Mouse (Mus musculus) 3134 (cell line): ENCODE measurements around the gene Syce1.

Experiments used
- DNase-seq: peaks from one replicate; pipeline ENCODE4 v3.0.0-alpha.2; 2011; ENCODE audit warnings: low spot score; ENCODE audit not compliant: insufficient read length; ENCODE audit errors: extremely low read depth

The Syce1 gene

DNA sequence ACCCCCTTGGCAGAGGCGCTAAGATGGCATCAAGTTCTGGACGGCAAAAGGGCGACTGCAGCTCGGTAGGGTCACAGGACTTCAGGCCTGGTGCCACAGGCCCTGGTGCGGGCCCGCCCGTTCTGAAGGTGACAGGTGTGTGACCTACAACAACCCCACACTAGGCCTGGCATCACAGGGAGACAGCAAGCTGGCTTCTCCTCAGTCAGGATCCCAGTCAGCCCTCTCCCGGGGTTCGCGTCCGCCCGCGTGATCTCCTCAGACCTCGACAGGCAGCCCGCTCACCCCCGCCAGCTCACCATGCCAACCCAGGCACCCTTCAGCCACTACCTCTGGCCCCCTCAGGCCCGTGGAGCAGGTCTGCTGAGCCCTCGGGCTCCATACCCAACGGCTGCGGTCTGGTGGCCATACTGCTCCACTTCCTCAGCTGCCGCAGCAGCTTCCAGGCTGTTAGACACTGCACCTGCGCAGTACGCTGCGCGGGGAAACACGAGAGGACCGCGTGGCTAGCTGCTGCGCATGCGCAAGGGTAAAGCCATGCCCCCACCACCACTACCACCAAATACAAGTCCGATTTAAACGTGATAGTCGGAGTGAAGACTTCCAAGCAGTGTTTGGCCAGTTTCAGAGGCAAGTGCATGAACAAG lies at the start of gene Syce1:
Syce1 (minus strand) TSS at position 447 of the 647 bp plus-strand sequence.
- peak; percentile 11 for DNase-seq

DNA sequence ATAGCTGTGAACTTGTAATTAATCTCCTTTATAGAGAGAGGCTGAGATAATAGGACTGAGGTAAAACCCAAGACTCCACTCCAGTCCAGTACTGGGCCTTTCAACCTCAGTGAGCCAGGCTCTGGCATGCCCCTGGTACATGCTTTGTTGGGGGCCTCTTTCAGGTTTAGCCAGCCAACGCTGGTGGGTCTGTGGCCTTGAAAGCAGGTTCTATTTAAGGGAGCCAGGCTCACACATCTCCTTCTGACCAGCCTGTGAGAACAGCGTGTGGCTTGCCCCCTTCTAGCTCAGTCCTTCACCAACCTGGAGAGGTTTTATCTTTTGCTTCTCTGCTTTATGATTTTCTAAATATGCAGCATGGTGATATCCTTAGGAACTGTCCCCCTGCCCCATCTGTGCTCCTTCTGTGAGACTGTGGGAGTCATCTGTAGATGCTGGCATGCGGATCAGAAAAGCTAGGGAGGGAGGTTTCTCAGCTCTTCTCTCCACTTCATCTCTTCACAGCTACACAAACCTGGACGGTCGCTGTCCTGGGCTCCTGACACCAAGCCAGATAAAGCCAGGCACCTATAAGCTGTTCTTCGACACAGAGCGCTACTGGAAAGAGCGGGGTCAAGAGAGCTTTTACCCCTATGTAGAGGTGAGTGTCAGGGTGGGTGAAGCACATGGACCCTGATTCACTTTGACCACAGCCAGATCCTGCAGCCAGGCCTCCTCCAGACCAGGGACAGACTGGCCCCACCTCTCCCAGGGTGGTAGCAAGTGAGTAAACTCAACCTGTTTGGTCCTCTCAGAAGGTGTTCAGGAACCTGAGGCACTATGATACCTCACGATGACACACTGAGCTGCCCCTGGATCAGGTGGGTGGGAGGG lies 48.8 kb upstream of the Syce1 start:
- DNase-seq: no peak

DNA sequence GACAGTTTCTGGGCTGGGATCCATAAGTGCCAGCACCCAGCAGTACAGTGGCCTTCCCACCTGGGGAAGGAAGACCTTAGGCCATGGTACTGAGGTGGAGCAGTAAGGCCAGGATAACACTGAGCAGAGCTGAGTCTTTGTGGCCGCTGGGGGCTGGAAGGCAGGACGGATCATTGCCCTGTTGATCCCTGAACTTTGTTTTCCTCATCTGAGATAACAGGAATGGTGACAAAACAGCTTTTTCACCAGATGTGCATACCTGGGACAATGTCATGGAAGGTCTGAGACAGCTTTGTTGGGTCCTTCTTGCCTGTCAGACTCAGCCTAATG lies 48.1 kb upstream of the Syce1 start:
- no peak for DNase-seq

DNA sequence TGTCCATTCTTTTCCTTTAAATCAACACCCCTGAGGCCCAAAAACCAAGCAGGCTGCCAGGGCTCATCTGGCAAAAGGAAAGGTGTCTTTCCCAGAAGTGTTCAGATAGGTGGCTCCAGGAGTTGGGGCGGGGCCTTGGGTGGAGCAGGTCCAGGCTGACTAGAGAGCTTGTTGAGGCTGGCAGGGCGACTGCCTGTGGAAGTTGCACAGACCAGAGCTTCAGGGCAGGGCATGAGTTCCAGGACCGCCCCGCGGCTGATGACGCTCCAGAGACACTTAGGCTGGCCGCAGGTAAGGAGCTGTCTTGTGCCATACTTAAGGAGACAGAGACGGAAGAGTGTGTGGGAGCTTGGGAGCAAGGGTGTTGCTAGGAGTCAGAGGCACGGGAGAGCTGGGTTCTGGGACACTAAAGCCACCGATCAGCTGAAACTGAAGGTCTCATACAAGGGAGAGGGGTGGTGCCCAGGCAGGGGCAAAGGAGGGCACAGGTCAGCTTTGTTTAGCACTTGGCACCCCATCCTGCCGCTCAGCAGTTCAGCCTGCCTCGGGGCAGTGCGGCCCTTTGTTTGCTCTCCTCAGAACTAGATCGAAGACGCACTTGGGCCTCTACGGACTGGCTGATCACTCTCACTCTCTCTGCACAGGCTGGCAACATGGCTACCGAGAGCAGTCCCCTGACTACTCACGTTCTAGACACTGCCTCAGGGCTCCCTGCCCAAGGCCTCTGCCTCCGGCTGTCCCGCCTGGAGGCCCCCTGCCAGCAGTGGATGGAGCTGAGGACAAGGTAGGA lies 47.5 kb upstream of the Syce1 start, which contains the start of gene Urah:
Urah (plus strand) TSS at position 51 of the 790 bp plus-strand sequence.
- no peak for DNase-seq

DNA sequence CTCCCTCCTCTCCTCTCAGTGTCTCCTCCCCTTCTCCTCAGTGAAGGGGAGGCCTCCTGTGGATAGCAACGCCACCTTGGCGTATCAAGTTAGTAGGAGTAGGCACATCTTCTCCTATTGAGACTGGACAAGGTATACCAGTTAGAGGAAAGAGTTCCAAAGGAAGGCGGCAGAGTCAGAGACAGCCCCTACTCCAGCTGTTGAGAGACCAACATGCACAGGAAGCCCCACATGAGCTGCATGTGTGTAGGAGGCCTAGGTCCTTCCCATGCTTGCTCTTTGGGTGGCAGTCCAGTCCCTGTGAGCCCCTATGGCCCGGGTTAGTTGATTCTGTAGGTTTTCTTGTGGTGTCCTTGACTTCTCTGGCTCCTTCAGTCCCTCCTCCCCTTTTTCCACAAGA lies 45.7 kb upstream of the Syce1 start:
- no peak for DNase-seq

DNA sequence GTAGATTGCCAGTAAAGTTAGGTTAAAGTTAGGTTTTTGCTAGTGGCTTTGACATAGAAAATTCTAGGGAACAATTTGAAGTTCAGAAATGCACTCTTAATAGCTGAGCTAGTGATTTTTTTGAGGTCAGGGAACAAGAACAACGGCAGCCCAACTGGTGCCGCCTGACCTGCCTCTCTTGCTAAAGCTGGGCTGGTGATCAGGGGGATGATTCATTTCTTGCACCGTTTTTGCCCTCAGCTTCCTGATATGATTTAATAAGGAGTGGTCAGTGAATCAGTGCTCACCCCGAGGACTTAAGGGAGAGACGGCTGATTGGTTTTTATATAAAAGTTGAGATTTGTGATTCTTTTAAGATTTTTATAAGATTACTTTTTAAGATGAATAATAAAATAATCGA lies 43.8 kb upstream of the Syce1 start:
- no peak for DNase-seq

DNA sequence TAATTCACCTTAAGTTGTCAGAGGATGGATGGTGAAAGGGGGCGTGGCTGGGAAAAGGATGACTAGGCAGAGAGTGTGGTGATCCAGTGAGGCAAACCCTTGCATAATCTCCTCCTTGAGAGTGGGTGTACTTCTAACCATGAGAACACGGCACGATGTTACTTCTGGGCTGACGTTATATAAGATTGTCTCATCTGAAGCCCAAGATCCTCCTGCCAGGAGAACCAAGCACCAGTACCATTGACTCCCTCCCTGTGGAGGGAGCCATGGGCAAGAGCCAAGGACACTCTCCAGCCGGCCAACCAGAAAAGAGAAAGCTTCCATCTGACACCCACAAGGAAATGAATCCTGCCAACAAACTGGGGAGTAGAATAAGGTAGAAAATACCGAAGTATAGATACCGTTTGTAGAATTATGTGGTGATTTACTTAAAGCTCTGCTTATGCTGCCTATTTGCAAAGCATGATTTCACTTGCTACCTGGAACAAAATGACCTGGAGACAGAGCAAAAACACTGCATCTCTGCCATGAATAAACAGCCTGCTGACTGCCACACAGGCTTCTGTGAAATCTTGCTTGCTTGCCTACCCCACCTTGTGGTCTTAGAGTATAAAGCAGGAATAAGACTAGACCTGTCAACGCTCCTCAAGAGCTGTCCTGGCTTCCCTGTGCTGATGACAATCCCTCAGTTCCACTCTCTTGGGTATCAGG lies 40.7 kb upstream of the Syce1 start:
- peak; percentile 35 for DNase-seq

DNA sequence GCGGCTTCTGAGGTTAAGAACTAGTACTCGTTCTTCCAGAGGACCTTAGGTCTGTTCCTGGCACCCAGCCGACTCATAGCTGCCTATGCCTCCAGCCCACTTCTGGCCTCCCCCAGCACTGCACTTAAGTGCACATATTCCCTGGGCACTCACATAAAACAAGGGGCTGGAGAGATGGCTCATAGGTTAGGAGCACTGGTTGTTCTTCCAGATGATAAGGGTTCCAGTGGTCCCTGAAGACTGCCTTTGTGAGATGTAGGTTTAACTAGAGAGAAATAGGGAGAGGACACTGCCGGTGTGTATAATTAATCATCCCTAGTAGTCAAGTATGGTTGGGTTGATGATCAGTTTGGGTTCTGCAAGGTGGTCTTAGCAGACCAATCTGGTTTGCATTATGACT lies 35.1 kb upstream of the Syce1 start:
- DNase-seq: no peak

DNA sequence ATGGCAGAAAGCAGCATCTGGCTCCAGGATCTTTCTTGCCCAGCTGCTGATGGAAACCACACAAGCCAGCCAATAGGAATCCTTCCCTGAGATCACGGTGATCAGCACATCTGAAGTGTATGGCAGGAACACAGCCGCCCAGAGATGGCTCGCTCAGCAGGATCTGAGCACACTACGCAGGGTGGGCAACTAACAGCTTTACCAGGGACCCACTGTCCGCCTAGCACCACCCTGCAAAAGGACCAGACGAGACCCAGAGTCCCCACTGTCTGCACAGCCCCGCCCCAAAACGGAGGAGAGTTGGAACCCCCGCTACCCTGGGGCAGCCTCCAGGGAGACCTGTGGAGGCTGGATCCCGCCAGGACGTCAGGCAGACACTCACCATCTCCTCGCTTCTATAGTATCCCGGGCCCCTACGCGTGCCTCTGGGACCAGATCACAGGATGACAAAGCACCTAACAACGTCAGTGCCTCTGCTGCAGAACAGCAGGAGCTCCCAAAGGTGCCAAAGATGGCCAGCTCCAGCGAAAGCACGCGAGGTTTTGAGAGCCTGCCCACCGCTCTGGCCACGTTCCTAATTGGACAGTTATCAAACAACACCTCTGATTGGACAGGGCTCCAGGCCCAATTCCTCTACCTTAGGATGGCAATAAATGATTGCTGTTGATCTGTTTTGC lies 34.1 kb upstream of the Syce1 start, which contains the start of gene Zfp941:
Zfp941 (minus strand) TSS at position 526 of the 677 bp plus-strand sequence.
- no peak for DNase-seq

DNA sequence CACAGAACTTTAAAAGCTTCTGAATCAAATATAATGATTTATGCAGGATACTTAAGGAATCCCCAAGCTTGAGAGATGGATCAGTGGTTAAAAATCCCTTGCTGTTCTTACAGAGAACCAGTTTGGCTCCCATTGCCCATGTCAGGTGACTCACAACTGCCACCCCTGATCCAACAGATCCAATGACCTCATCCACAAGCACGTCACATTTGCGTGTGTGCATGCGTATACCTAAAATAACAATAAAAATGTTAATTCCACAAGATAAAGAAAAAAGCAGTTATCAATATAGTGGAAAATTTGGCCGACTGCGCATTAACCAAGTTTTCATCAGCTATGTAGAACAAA lies 33.6 kb upstream of the Syce1 start:
- DNase-seq: no peak

DNA sequence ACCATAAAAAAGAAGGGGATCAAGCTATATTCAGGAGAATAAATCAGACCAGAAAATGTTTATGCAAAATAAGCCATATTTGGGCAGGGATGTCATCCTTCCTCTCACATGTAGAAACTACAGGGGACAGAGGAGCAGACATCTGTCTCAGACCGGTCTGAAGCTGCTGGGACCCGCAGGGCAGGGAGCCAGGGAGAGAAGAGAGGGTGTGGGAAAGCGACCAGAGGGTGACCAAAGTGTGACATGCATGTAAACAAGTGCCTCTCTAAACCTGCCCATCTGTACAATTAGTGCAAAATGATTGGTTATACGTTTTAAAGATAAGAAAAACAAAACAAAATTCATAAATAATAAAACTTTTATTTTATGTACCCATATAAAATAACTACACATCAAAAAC lies 32.5 kb upstream of the Syce1 start:
- no peak for DNase-seq

DNA sequence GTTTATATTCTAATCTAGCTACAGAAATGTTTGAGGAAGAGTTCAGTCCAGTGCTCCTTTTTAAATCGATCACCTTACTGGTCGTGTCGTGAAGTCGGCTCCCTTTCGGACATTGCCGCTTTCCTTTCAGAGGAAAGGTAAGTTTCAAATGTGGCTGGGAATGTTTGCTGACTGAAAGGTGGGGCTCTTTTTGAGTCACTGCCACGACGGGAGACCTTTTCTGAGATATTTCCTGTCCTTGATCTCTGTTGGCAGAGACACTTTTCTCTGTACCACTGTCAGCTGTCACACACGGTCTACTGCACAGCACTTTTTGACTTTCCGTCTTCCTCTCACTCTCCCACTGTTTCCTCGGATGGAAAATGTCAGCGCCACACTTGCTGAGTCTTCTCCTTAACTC lies 25.2 kb upstream of the Syce1 start:
- no peak for DNase-seq

DNA sequence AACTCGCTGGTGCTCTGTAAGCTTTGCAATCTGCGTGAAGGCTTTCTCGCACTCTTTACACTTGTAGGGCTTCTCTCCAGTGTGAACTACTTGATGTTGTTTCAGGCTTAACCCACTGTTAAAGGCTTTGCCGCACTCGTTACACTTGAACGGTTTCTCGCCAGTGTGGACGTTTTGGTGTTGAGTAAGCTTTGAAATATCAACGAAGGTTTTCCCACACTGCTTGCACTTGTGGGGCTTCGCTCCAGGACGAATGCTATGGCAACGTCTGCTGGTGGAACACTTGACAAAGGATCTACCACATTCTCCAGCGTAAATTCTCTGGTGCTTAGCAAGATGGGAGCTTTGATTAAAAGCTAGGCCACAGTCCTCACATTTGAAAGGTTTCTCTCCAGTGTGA lies 24.1 kb upstream of the Syce1 start:
- DNase-seq: no peak

DNA sequence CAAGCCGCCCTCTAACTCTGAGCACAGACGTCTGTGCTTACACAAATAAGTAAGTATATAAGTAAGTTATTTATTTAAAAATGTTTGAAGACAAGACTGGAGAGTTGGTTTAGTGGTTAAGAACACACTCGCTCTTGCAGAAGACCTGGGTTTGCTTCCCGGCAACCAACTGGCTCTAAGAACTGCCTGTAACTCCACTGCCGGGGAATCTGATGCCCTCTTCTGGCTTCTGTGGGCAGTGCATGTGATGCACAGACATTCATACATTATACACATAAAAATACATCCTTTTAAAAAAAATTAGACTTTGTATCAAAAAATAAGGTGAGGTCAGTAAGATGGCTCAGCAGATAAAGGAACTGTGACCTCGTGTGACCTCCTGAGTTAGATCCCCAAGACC lies 22.8 kb upstream of the Syce1 start:
- DNase-seq: no peak

DNA sequence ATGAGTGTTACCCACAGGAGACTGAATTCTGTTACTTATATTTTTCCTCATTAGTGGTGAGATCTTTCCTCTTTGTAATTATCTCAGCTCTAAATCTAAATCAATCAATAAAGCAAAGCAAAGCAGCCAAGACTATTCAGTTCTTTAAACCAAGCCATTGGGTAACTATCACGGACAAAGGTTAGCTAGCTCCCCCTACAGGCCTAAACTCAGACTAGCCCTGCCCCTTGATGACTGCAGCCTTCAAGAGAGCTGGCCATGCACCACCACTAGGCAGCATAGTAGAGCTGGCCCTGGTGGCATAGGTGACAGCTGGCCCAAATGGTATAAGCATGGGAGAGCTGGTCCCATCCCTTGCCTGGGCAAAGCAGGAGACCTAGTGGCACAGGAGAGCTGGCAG lies 18.1 kb upstream of the Syce1 start:
- no peak for DNase-seq

DNA sequence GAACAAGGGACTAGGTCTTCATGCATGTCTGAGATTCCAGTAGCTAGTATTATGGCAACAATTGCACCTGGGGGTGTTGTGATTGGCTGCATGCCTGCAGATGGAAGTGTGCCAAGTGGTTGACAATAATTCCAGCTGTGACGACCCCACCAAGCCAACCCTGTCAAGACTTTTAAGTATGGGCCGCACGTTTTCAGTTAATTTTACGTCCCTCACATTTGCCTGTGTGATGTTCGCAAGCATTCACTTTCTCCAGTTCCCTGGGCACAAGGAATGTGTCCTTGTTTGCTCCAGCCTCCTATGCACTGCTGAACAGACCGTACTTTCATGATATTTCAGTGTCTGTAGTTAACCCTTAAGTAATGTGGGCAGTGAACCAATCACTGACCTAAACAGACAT lies 15.0 kb upstream of the Syce1 start:
- DNase-seq: no peak

DNA sequence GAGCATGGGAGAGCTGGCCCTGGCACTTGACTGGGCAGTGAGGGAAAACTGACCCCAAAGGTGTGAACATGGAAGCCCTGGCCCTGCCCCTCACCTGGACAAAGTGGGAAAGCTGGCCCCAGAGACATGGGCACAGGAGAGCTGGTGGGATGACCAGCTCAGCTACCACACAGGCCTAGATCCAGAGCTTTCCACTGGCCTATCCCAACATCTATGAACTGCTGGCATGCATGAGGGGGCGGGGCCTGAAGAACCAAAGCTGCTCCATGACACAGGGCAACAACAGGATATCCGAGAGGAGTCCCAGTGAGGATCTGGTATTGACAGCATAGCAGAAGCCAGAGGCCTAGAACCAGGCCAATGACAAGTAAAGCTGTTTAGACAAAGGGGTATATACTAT lies 10.6 kb upstream of the Syce1 start:
- DNase-seq: no peak

DNA sequence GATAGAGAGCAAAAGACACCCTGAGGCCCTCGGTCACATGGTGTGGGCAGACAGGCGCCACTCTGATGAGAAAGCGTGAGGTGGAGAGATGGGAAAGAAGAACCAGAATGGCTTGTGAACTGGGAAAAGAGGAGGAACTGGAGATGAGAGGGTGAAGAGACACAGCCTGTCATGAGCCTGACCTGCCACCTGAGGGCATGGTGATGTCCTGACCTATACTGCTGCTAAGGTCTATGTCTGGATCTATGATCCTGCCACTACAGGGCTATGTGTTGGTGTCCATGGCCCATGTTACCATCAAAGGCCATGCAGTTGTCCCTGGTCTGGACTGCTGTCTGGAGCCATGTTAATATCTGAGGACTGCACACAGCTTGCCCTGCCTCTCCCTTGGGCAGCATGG lies 10.0 kb upstream of the Syce1 start:
- no peak for DNase-seq

DNA sequence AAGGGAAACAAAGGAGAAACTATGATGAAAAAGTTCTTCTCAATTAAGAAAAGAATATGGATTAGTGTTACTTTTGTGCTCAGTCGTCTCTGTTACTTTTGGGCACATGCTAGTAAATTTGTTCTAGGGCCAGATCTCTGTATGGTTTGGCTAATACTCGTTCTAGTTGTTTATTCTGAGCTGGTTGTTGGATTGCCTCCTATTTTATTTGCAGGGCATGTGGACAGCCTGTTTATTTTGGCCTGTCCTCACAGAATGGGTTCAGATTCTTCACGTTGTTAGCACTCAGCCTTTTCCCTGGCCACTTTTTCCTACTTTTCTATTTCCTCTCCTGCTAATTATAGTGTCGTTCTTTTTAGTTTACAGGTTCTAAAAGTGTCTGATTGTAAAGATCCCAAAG lies 5.9 kb upstream of the Syce1 start:
- no peak for DNase-seq

DNA sequence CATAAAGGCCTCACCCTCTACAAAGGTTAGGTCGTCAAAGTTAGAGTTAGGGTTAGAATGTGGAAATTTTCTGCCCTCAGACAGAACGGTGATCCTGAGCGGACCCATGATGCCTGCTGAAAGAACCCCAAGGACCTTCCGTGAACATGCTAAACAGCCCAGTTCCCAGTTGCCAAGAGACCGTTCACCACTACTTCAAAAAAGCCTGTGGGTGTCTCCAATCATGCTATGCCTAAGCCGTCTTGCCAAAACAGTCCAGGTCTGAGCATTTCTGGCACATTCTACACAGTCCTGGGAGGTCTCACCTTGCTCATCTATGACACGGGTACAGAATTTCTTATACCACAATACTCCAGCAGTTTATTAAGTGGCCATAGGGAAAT lies 392 bp upstream of the Syce1 start:
- DNase-seq: no peak
